Mouse (Mus musculus) liver, postnatal 0 days (tissue): ENCODE measurements at regions not wholly inside any gene's neighbourhood (a gene's known extent, or its start where the extent isn't known, plus 50 kb on each side); places are given as distances from the start of the nearest gene placed in this dataset.

ENCODE experiments used
- CTCF ChIP-seq: sonication (generic); IDR thresholded peaks from 2 replicates; pipeline ENCODE4 v1.5.1; 2016; ENCODE audit warnings: antibody characterized with exemption, low read depth
- EP300 ChIP-seq: IDR thresholded peaks from 2 replicates; pipeline ENCODE4 v1.6.1; 2016; ENCODE audit warnings: antibody characterized with exemption, low read depth, mild to moderate bottlenecking

GRCm38 (mm10) chr13:75204417-75204816, 114.8 kb downstream of the Pcsk1 start:
- TF ChIP-seq CTCF (peak; percentile 46), EP300 (no peak)
